Mouse (Mus musculus) brain, embryonic 18.5 days (tissue): Measurements from ENCODE around the gene Tusc2.

Experiments used
- DNase-seq: peaks from one replicate; pipeline ENCODE4 v3.0.0-alpha.2; 2012; ENCODE audit warnings: low read depth, low spot score

The Tusc2 gene

DNA sequence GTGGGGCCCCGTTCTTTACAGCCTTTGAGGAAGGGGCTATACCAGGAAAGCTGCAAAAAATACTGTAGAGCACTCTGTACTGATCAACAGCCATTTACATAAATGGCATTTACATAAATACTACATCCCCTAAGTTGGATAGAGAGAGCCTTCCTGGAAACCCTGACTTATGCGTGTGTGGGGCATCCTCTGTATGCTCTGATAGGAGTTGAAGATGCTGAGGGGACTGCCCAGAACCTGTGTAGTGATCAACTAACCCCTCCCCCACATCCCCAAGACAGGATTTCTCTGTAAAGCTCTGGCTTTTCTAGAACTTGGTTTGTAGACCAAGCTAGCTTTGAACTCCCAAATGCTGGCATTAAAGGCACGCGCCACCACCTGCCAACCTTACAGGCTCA is 46.4 kb downstream of the Tusc2 start:
- no peak for DNase-seq

DNA sequence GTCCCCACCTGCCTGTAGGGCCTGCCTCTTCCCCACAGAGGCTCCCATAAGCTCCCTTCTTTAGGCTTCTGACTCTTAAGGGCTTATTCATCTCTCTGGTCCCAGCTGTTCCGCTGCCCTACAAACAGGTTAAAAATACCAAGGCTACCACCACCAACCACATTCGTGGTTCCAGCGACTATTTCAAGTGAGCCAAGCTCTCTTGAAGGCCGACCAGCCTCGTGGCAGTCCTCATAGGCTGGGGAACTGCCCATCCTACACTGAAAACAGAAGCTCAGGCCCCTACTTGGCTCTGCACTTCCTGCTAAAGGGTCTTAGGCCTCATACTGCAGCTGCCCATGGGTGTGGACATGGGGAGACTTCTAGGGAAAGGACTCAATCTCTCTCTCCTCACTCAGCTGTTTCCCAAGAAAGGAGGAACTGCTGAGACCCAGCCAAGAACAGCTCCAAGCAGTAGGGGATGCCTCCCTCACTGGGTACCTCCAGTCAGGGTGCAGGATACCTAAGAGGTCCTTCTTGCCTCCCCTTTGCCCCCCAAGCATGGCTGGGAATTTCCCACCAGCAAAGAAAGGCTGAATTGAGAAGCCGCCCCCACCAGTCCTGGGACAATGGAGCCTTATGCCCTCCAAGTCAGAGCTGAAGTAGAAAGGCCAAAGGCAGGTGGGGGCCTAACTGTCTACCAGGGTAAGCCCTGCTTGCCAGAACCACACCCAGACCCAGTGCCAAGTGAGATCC is 48.6 kb downstream of the Tusc2 start:
- no peak for DNase-seq

DNA sequence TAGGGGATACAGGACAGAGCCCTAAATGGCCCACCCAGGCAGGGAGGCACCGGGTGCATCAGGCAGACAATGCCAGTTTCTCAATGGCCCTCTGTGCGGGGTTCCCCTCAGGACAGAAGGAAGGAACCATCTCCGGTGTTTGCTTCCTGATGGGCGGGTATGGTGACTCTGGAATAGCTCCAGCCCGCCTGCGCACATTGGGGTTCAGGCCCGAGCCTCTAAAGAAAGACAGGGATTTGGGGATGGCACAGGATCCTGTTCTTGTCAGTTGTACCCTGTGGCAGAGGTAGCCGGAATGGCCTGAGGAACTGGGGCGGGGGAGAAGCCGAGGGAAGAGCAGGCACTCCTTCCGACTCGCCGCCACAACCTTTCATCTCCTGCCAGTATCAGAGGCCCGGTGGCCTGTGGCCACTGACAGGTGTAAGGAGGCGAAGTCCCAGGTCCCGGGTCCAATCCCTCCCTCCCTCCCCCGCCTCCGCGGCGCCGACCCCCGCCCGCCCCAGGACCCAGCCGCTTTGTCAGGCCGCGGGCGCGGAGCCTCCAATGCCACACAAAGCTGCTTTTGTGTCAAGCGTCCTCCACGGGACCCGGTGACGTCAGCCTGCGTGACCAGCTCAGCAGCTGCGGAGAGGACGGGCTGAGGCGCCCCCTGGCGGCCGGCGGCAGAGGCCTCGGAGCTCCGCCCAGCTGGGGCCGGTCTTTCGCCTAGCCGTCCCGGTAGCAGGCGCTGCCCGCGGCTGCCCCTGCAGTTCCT is 49.3 kb downstream of the Tusc2 start:
- DNase-seq = peak; percentile 88

DNA sequence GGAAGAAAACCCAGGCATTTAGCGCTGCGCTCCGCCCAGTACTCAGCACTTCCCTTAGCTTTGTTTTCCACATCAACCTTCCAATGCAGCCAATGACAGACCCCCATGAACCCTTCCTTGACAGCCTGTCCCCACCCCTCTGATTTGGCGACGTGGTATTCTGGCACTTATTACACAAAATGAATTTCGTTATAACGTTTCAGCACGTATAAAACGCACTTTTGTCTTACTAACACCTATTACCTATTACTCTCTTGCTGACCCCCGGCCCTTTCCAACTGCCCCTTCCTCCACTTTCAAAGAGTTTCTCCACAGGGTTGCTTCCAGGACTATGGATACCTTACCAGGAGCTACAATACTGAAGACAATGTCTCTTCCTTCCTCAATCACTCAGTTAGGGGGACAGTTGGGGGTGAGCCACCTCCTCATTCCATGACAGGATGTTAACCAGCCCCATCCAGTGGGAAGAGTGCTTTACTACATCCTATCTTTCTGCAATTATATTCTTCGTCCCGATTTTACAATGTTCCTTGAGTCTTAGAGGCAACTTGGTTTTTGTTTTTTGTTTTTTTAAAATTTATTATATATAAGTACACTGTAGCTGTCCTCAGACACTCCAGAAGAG is 50.0 kb downstream of the Tusc2 start:
- DNase-seq = no peak

GRCm38 (mm10) chr9:107615035-107615434 is 52.0 kb downstream of the Tusc2 start:
- DNase-seq = no peak
